Mouse (Mus musculus) brain, embryonic 18.5 days (tissue): ENCODE results near the gene Tmem174.

ENCODE experiments used
- DNase-seq: peaks from one replicate; pipeline ENCODE4 v3.0.0-alpha.2; 2012; ENCODE audit warnings: low read depth, low spot score

Gene Tmem174

GRCm38 (mm10) chr13:98633641-98634484 is 3.3 kb downstream of the Tmem174 start:
- DNase-seq = no peak

- DNase-seq = no peak
These were observed 4.8 kb downstream of the Tmem174 start for GRCm38 (mm10) chr13:98632306-98632942.

- no peak for DNase-seq
These were observed 5.9 kb downstream of the Tmem174 start for GRCm38 (mm10) chr13:98631105-98631838.

- DNase-seq = no peak
These were observed 10.5 kb downstream of the Tmem174 start for GRCm38 (mm10) chr13:98626736-98627135.

DNA sequence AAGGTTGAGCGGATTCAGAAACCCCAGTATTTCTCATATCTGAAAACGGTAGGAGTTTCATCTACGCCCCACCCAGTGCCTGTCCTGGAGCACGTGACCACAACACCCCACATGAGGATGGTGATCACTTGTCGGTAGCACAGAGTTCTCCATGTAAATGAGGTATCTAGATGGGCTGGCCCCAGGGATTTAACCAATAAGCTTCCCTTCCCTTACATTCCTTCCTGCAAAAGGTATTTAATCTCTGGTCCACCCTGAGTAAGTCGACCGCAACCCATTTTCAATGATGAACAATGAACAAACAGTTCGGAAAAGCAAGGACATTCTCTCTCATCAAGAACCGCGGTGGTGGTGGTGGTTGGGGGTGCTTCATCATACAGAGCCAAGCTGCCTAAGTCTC is 12.7 kb downstream of the Tmem174 start:
- no peak for DNase-seq

- no peak for DNase-seq
These were observed 14.2 kb downstream of the Tmem174 start for GRCm38 (mm10) chr13:98622881-98623549.

- no peak for DNase-seq
These were observed 19.7 kb downstream of the Tmem174 start for GRCm38 (mm10) chr13:98617429-98618067.

GRCm38 (mm10) chr13:98607885-98608477 is 29.2 kb downstream of the Tmem174 start:
- no peak for DNase-seq

DNA sequence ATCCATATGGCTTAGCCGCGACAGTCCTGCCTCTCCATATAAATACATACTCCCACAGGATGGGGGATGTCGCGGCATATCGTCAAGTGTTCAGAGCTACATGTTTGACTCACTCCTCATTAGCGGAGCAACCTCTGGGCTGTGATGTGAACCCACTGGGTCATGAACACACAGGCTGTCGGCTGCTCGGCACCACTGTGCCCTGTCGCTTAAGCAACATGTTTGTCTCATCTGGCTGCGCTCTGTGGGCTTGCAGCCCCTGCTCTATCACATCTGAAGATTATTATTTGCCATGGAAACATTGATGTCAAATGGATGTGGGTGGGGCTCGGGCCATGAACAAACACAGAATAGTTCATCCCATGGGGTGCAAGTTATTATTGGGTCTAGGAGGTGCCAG is 33.4 kb downstream of the Tmem174 start:
- DNase-seq = no peak

GRCm38 (mm10) chr13:98596746-98597145 is 40.5 kb downstream of the Tmem174 start:
- DNase-seq = no peak

DNA sequence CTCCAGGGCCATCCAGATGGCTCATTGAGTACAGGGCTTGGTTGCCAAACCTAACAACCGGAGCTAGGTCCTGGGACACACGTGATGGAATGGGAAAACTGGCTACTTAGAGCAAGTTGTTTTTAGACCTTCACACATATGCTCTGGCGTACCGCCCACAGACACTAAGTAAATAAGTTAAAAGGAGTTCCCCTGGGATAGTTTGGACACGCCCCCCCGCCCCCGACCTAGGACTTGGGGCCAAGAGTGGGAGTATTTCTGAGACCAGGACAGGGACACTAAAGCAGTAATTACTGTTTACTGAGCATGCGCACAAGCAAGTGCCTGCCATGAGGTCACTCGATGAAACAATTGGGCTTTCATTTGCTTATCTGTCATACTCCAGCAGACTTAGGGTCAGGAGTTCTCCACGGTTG is 42.5 kb downstream of the Tmem174 start:
- no peak for DNase-seq

DNA sequence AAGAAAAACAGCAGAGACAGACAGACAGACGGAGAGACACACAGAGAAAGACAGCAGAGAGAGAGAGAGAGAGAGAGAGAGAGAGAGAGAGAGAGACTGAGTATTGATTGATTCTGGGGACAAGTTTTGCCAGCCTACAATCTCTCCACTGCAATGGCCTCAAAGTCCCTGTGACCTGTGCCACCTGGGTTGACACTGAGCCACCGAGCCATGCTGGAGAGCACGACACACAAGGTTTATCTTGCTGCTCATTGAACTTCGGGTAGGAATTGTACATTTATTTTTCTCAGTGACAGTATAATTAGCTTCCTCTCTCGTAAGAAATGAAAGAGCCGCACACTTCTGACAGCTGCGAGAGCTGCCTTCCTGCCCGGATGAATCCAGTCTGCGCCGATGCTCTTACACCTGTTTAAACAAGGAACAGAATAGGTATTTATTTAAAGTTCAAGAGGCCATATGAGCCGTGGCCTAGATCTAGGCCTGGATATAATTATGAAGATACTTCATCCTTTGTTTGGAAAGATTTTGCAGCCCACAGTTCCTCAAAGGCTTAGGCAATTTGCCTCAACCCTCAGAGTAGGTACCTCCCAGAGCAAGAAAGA is 43.2 kb downstream of the Tmem174 start:
- no peak for DNase-seq

GRCm38 (mm10) chr13:98591406-98591805 is 45.8 kb downstream of the Tmem174 start:
- DNase-seq = no peak

- no peak for DNase-seq
These were observed 46.4 kb downstream of the Tmem174 start for GRCm38 (mm10) chr13:98590693-98591389.

GRCm38 (mm10) chr13:98589572-98589971 is 47.6 kb downstream of the Tmem174 start:
- DNase-seq = no peak

DNA sequence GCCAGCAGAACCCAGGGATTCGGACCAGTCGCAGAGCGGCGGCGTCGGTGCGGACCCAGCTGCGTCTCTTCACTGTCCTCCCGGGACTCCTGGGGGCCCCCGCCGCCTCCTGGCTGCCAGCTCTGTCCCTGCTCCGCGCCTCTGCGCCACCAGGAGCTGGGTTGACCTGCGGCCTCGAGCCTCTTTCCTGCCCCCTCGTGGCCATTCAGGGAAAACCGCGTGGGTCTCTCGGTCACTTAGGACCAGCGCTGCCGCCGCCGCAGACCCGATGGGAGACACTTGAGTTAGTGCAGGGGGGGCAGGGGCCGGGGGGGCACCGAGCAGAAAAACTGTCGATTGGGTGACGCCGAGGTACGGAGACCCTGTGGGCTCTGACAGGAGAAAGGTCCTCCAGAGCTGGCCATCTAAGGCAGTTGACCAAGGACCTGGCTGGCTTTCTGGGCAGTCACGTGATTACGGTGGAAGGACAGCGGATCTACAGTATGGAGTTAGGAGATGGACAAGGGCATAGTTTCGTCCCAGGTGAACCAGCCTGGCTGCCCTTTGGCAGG is 48.2 kb downstream of the Tmem174 start:
- DNase-seq = no peak

DNA sequence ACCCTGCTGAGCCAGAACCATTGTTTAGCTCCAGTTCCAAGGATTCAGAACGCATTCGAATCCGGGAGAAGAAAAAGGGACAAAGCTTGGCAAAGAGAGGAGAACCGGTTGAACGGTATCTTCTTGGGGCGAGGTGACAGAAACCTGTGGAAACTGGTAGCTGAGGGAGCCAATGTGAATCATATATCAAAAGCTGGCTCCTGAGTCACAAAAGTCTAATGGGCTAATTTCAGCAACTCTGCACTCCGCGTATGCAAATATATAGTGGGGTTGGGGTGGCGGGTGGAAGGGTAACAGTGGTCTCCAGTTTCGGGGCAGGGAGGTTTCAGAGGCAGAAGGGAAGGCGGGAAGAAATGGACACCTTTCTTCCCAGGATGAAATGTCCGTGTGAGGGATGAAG is 48.7 kb downstream of the Tmem174 start:
- no peak for DNase-seq

GRCm38 (mm10) chr13:98587639-98588038 is 49.6 kb downstream of the Tmem174 start:
- DNase-seq = no peak

DNA sequence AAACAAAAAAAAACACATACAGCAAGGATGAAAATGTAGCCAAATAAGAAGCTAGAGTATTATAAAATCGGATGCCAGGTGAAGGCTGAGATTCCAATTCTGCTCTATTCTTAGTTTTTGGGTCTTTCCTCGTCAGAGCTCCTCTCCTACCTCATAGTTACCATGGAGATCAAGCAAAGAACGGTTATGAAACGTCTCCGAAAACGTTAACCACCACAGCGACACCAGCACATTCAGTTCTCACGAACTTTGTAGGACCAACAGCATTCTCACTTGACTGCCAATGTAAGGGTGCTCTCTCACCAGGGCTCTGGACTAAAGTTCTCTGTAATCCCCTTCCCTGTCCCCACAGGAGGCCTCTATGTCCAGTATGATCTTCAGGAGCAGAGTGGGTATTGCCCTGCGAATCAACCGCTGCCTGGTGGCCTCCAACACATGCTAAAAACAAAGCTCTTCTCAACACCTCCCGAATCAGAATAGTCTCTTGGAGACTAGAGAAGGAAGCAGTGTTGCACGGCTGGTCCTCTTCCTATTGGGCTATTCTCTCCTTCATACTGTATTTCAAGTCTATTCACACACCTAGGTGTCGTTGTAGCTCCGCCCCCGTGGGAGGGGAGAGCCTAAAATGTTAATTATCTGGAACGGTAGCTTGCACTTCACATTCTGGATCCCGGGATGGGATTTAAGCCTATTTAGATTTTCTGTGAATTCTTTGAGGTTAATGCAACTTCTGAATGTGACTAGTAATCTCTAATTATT is 50.2 kb downstream of the Tmem174 start:
- no peak for DNase-seq
